Mouse (Mus musculus): ENCODE data around the gene Erap1. TPM values are rescaled to one million over a fixed set of nuclear protein-coding genes. Genes with fewer than 3 reads are reported as not detected.

Gene Erap1
- polyA plus RNA-seq, 1 experiment from 2014 or later = 6.9 TPM

Other genes with a start within 250 kb of the Erap1 start
- 8.5 and 9.0 TPM in 2 replicates for gene Zfp72, start 248.7 kb upstream of the Erap1 start, polyA plus RNA-seq (2015; fragmentation: Nextera tagmentation; extraction: Ambion mirVana)
- 71.5 and 222 TPM in 2 replicates for gene Ftl1-ps1, start 239.9 kb upstream of the Erap1 start, polyA plus RNA-seq (2015; fragmentation: Nextera tagmentation; extraction: Ambion mirVana)
- gene Zfp825, start 145.6 kb upstream of the Erap1 start, polyA plus RNA-seq (2015; fragmentation: Nextera tagmentation; extraction: Ambion mirVana) = 15.4 and 16.2 TPM in 2 replicates
- 6.9 and 10.4 TPM in 2 replicates for gene Cast, start 169.2 kb downstream of the Erap1 start, polyA plus RNA-seq (2015; fragmentation: Nextera tagmentation; extraction: Ambion mirVana)